Mouse (Mus musculus) heart, postnatal 14 days (tissue): ENCODE results near the gene Lrrc37a. TPM values are rescaled to one million over a fixed set of nuclear protein-coding genes. Genes with fewer than 3 reads are reported as not detected.
A peak's percentile ranks its signal among the peaks of the same experiment; 100 is the strongest.
"Not testable (repeated sequence)": the region's sequence is repeated elsewhere in the genome, so short reads cannot be mapped to it uniquely, and the experiment has no call there.

ENCODE experiments used
- DNase-seq, 2 experiments: peaks; one replicate each; pipeline ENCODE4 v3.0.0; 2021 to 2022
- intact Hi-C: fragments of 180-260 bp; cut with DNase I; formaldehyde crosslinking; loops from one replicate; pipeline ENCODE4 v1.15.1; 2025
- long read RNA-seq, 2 experiments: library from polyadenylated mRNA; stranded (forward); transcript quantifications; one replicate each; pipeline ENCODE4 v2.0.0; 2021
- total RNA-seq, 2 experiments: library from RNA; stranded (reverse); gene quantifications; 2 replicates each; pipeline ENCODE4 v1.2.3; 2021

Lrrc37a gene
- not detected for total RNA-seq
- long read RNA-seq, experiment 1 = 0 reads
- long read RNA-seq, experiment 2 = 0 reads

DNA sequence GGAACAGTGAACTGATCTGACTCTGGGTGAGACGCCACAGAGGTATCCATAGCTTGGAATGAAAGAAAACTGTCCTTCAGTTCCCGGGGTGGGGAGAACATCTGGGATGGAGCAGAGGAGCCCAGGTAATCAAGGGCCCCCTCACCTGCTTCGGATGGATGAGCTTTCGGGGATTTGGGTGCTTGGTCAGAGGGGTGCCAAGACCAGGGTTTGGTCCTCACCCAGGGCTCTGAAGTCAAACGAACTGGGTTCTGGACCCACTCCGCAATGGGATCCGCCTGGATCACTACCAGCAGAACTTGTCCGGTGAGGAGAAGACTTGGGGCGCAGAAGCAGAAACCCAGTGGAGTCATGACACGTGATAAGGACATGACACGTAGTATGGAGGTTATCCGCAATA lies at the start of gene Lrrc37a:
Gene Lrrc37a (minus strand): TSS at position 101 of the 400 bp plus-strand sequence.
- no peak for DNase-seq
- intact Hi-C loops = no loop called here

DNA sequence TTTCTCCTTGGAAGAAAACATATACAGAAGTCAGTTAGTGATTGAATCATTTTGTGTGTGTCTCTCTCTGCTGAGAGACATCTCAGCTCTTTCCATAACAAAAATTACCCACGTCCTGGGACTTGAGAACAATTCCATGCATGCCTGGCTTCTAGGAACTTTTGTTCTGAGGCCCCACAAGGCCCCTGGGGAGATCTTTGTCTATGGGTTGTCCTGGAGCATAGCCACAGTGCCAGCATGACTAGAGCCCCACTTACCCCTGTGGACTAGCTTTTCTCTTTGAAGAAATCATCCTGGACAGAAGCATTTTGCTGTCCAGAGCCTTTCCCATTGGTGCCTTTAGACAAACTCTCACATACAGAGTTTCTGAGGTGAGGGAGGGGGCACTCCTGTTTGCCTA lies 30.6 kb upstream of the Lrrc37a start:
- intact Hi-C loops, DNase-seq: not testable (repeated sequence)

DNA sequence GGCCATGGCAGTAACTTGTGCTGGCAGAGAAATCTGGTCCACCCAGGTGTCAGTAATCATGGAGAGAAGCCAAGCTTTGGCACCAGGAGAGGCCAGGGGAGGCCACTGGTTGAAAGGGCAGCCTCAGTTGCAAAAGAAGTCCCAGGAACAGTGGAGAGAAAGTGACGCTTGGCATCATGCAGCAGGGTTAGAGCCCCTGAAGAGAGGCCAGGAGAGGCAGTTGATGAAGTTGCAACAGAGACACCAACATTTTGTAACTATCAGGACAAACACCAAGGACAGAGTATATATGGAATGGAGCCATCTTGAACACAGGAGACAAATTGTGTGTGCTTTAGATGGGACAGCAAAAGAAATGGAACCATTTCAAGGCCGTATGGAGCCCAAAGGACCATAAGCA lies 7.7 kb upstream of the Lrrc37a start:
- intact Hi-C loops = no loop called here

DNA sequence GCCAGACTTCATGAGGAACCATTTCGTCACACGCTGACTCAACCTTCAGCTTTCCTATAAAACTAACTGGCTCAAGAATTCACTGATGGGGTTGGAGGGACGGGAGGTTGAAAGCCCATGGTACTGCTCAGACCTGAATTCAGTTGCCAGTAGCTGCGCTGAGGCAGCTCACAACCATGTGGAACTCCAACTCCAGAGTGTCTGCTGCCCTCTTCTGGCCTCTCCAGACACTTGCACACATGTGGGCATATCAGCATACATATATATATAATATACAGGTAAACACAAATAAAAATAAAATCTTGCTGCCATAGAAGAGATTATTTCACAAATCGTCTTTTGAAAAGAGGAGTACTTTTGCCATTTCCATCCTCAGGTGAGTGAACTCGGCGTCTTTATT lies 40.0 kb downstream of the Lrrc37a start:
- peak in 1 of 2 experiments; percentile 3 for DNase-seq
- intact Hi-C loops = no loop called here

More for the DNA sequence above, 7.7 kb upstream of the Lrrc37a start:
- no peak for DNase-seq

DNA sequence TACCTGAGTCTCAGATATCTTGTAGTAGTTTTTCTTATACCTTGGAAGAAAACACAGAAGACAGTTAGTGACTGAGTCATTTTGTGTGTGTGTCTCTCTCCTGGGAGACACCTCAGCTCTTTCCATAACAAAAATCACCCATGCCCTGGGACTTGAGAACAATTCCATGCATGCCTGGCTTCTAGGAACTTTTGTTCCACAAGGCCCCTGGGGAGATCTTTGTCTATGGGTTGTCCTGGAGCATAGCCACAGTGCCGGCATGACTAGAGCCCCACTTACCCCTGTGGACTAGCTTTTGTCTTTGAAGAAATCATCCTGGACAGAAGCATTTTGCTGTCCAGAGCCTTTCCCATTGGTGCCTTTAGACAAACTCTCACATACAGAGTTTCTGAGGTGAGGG lies 53.3 kb downstream of the Lrrc37a start:
- DNase-seq, intact Hi-C loops: not testable (repeated sequence)

DNA sequence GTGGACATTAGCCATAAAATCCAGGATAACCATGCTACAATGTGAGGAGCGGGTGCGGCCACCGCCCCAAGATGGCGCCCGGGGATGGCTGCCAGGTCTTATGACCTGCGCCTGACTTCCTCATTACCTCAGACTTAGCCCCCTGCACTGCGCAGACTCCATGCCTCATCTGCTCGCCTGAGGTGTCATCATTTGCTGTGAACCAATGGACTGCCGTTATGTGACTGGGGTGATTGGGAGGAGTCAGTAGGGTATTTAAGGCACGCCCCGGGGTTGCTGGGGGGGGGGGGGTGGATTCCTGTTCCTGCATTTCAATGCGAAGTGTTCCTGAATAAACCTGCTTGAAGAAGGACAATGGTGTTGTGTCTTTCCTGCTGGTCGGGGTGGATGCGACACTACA lies 54.7 kb downstream of the Lrrc37a start:
- DNase-seq, intact Hi-C loops: not testable (repeated sequence)

DNA sequence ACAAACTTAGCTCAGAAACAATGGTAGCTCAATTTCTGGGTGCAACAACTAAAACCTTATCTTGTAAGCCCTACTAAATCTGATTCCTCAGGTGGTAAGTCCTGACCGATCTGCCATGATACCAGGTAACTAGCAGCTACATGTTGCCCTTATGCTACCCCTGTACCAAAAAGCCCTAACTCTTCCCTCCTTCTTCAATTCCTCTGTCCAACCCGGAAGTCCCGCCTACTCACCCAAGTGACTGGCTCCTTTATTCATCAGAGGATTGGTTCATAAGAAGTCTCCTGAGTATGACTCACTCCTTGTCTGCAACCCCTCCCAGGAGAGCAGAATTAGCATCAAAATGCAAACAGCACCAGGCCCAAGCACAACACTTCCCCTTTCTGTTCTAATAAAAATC lies 60.7 kb downstream of the Lrrc37a start:
- intact Hi-C loops = no loop called here
- DNase-seq = peak in 1 of 2 experiments; percentile 6

DNA sequence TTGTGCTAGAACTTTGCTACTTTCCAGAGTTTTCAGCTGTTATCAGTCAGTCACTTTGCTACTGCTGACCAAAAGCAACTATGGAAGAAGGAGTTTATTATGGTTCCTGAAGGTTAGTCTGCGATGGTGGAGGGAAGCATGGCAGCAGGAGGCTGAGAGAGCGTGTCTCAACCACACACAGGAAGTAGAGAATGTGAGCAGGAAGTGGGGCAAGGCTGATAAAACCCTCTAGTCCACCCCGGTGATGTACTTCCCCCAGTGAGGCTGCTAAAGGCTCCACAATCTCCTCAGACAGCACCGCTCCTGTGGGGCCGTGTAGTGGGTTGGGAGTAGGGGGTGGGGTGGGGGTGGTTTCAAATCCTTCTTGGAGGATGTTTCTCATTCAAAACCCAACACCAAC lies 68.1 kb downstream of the Lrrc37a start:
- intact Hi-C loops = no loop called here
- DNase-seq = no peak

DNA sequence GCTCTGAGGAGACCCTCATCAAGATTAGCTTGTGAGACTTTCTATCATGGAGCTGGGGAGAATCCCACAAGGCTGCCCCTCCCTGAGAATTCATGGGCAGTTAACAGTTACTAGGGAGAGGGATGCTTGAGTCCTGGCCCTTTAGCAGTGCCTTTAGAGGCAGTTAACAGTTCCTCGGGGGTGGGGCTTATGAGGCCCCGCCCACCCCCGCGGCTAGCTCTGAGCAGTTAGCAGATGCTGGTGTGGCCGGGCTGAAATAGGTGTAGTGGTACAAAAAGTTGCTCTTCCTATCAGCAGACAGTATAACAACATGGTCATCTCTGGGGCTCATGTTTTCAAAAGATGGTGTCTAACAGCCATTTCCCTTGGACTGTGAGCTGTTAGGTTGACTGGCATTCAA lies 79.4 kb downstream of the Lrrc37a start:
- intact Hi-C loops = no loop called here

DNA sequence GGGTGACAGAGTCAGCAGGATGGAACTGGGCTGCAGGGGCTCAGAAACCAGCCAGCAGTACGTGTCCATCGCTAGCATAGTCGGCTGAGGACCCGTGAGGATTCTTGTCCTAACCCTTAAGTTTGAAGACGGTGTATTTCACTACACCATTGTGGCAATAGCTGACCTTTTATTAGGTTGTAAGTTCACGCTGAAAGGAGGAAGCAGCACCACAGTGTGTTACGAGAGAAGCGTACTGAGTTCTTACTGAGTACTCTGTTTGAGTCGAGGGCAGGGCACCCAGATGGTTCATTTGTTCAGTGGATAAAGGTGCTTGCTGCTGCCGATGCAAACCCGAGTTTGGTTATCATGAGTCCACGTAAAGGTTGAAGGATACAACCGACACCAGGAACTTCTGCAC lies 84.7 kb downstream of the Lrrc37a start:
- DNase-seq = no peak
- intact Hi-C loops = loop anchor here (5.0 kb wide), 1 partner anchor 138 kb away; no protein-coding TSS in a partner anchor

More for the DNA sequence above, 79.4 kb downstream of the Lrrc37a start:
- no peak for DNase-seq

DNA sequence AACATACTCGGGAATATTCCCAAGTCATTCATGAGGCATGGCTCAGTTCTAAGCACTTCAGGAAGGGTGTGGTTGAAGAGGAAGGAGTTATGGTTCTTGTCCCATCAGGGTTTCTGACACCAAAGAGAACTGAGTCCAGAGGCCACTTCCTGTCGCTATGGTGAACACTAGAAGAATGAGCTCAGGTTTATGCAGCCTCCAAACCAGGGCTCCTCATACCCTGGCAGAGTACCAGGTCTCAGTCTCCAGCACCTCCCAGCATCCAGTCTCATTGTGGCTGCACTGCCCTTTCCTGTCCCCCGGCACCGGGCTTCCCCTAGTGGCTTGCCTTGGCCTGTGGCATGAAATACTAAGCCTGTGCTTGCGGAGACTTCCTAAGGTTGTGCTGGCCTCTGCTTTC lies 85.2 kb downstream of the Lrrc37a start:
- DNase-seq = no peak
- intact Hi-C loops = no loop called here

DNA sequence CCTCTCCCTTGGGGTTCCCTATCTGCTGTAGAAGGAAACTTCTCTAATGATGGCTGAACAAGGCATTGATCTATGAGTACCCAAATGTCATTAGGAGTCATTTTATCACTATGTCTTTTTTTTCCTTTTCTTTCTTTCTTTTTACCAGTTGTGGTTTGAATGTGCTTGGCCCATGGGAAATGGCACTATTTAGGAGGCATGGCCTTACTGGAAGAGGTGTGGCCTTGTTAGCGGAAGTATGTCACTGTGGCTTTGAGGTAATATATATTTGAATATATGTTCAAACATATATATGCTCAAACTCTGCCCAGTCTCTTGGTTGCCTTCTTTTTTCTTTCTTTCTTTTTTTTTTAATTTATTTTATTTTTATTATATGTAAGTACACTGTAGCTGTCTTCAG lies 90.9 kb downstream of the Lrrc37a start:
- no peak for DNase-seq
- intact Hi-C loops = no loop called here

DNA sequence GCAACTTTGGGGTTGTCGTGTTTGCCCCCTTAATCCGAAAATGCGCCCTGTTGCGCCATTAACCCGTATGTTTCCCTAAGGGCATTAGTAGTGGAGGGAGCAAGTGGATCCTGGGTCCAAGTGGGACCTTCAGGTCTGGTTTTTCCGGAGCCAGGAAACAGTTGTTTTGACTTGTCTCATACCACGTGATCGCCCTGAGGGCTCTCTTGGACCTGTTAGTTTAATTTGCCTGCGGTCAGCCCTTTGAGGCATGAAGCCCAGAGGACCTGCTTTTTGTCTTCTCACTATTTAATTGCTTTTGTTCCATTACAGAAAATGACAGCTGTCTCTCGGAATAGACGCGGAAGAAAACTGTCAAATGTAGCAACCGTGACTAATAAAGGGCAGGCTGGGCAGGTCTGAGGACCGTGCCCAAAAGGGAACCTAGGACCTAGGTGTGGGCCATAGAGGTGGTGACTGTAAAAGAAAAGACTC lies 91.4 kb downstream of the Lrrc37a start:
- intact Hi-C loops = no loop called here
- DNase-seq = no peak

DNA sequence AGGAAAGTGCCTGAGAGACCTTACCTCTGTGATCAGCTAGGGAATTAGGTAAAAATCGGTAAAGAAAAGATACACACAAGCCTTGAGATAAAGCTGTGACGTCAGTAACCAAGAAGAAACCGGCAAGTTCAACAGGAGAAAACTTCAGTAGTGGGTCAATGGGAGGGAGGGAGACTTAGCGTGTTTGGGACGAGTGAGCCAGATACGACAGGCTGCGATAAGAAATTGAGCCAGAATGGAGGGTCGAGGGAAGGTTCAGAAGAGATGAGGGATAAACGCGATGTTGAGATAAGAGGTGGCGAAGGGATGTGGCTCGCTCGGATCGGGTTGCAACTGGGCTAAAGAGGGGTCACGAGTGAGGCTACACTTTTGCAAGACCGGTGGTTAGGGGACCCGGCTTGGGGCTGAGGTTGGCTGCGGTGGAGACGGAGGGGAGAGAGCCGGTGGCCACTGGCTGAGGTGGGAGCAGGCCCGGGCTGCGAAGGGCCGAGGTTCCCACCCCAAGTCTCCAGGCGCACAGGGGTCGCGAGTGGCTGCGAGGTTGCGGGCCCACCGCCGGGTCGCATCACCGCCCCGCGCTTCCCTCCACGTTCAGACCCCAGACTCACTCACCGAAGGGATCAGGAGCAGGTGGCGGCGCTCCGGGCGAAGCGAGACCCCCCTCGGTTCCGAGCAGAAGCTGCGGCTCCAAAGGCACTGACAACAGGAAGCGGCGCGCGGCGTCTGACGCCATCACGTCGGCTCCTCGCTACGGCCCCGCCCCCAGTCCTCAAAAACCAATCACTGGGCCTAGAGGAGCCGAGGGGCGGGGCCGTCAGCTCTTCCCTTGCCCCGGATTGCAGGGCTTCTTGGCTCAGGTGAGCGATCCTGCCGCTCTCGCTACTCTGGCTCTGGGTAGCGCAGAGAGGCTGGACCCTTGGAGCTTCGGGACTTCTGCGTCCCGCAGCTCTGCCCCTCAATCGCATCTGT lies 92.1 kb downstream of the Lrrc37a start, which contains the start of gene Plekhm1:
Gene Plekhm1 (minus strand): TSS at position 707 of the 969 bp plus-strand sequence.
- intact Hi-C loops = no loop called here
- DNase-seq = peak; percentile 96 to 97

DNA sequence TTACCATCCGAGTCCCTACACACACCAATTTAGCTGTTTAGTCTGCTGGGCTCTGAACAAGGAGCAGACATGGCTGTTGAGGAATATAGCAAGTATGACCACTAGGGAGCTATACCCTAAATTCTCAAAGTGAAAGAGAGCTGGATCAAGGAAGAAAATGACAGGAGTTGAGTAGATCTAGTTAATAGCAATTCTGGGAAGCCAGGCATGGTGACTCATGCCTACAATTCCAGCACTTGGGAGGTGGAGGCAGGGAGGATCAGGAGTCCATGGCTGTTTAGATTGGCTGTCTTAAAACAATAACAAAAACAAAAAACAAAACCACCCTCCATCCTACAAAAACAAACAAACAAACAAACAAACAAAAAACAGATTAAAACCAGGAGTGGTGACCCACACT lies 93.1 kb downstream of the Lrrc37a start:
- intact Hi-C loops = no loop called here
- no peak for DNase-seq

DNA sequence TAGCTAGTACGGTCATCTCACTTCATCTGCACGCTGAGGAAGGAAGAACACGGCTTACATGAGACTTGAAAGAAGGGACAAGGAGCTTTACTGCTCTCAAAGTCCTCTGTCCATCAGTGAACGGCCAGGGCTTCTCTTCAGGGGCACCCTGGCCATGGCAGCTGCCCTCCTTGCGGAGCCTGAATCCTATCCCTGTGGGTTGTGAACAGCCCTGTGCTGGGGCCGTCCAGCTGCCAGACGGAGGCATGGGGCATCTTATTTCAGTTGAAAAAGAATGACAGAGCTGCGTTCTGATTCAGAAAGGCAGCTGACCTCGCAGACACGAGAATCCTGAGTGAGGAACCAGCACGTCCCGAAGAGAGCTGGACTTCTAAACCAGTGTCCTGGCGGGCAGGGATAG lies 95.5 kb downstream of the Lrrc37a start:
- intact Hi-C loops = loop anchor here (5.0 kb wide), 1 partner anchor 177 kb away; no protein-coding TSS in a partner anchor

DNA sequence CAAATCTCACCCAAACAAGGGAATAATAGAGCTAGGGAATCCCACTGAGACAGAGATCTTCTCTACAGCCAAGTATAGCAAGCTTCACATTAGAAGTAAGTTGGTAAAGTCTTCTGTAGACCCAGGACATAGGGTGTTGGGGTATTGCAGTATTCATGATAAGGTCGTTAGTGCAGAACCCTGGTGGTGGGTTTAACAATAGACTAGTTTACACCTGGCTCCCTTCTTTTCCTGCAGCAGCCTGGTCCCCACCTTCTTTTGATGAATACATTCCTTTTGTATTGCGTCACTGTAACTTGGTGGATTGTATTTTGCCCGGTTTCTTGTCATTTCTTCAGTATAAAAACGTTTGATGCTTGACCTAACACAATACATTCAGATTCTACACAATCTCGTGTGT lies 97.3 kb downstream of the Lrrc37a start:
- not testable (repeated sequence) for DNase-seq
- intact Hi-C loops = loop anchor here (5.0 kb wide), 1 partner anchor 175 kb away; no protein-coding TSS in a partner anchor

More for the DNA sequence above, 95.5 kb downstream of the Lrrc37a start:
- DNase-seq = no peak

DNA sequence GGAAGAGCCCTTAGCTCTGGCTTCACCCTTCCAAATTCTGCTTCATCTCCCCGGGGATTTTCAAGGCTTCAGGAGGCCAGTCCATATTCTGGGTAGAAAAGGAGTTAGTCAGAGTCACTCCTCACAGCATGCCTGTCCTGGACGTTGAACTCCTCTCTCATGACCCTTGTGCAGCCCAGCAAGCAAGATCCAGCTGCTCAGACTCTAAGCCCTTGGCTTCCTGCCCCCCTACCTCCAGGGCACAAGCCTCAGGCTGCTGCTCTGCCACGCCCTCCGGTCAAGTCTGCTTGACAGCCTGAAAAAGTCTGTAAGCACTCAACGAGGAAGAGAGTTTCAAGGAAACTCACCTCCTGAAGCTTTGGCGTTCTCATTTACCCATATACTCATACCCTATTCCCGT lies 97.8 kb downstream of the Lrrc37a start:
- intact Hi-C loops = loop anchor here (5.0 kb wide), 1 partner anchor 174 kb away; no protein-coding TSS in a partner anchor
- DNase-seq = peak; percentile 27 to 38

DNA sequence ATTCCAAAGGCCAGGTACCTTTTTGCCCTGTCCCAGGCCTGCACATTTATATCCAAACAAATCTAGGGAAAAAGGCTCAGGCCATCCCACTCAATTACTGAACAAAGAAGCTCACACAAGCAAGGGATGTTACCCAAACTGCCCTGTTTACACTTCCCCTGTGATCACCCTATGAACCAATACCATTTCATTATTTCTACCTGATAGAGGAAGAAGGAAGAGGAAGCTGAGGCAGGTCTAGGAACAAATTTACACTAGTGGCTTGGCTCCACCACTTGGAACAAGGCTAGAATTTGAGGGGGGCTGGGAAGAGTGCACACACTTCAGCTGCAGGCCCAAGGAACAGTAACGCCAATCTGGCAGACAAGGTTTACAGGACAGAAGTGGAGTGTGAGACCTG lies 98.6 kb downstream of the Lrrc37a start:
- intact Hi-C loops = loop anchor here (5.0 kb wide), 1 partner anchor 174 kb away; no protein-coding TSS in a partner anchor
- no peak for DNase-seq

DNA sequence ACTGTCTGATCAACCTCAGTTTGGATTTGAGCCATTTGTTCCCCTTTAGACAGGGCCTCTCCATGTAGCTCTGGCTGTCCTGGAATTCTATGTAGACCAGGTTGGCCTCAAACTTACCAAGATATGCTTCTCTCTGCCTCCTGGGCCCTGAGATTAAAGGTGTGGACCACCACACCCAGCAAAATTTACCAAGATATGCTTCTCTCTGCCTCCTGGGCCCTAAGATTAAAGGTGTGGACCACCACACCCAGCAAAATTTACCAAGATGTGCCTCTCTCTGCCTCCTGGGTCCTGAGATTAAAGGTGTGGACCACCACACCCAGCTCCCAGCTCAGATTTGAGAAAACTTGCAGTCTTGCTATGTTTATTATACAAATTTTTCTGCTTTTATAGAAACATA lies 99.8 kb downstream of the Lrrc37a start:
- intact Hi-C loops = loop anchor here (5.0 kb wide), 1 partner anchor 172 kb away; no protein-coding TSS in a partner anchor
- DNase-seq = no peak

DNA sequence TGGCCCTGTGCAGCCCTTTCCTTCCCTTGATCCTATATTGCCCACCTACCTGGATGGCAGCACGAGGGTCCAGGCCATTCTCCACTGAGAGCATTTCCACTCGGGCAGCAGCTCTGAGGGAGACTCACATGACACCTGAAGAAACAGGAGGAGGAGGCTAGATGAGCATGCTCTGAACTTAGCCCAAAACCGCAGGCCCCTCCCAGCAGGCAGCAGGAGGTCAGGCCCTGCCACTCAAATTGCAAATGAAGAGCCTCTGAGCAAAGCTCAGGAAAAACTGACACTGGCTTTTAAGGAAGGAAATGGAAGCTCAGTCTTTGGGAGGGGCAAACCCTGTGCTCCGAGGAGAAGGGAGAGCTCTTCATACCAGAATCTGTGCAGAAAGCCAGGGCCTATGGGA lies 100.6 kb downstream of the Lrrc37a start:
- no peak for DNase-seq
- intact Hi-C loops = no loop called here
